Mouse (Mus musculus): ENCODE results near the gene Camta1.

GRCm38 (mm10) chr4:151337543-151337942, 524.1 kb downstream of the Camta1 start:
- TF ChIP-seq CTCF (IDR thresholded peaks at IDR 0.05; ENCODE audit: low read depth) (no peak), EP300 (optimal IDR thresholded peaks at IDR 0.05) (no peak)

All from stomach, postnatal 0 days (tissue).